Mouse (Mus musculus) spleen, postnatal 4 days (tissue): ENCODE data around the gene Gtf2f2.
"Not testable (repeated sequence)": the region's sequence is repeated elsewhere in the genome, so short reads cannot be mapped to it uniquely, and the experiment has no call there.

Experiments
- DNase-seq, 2 experiments: peaks; one replicate each; pipeline ENCODE4 v3.0.0; 2022; ENCODE audit warnings: low spot score in 2 of 2

Gene Gtf2f2

GRCm38 (mm10) chr14:75998082-75998481 lies 12.6 kb downstream of the Gtf2f2 start:
- peak in 1 of 2 experiments; percentile 21 for DNase-seq

DNA sequence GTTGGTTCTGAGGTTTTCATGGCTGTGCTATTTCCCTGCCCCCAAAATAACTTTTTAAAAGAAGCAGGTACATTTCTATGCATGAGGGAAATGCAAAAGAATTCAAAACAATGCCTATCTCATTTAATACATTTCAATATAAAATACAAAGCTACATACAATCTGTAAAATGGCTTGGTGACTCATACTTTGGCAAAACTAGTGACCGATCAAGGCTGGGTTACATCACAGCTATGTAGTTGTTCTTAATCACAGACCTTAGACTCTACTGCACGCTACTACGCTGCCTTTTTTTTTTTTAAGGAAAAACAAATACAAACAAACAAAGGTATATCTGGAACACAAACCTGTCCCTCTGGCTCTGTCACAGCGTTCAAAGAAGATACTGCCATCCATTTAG lies 18.3 kb downstream of the Gtf2f2 start:
- DNase-seq = no peak

- DNase-seq = no peak
Observed at GRCm38 (mm10) chr14:75990936-75991335, 19.7 kb downstream of the Gtf2f2 start.

- DNase-seq = no peak
Observed at GRCm38 (mm10) chr14:75989168-75989567, 21.5 kb downstream of the Gtf2f2 start.

DNA sequence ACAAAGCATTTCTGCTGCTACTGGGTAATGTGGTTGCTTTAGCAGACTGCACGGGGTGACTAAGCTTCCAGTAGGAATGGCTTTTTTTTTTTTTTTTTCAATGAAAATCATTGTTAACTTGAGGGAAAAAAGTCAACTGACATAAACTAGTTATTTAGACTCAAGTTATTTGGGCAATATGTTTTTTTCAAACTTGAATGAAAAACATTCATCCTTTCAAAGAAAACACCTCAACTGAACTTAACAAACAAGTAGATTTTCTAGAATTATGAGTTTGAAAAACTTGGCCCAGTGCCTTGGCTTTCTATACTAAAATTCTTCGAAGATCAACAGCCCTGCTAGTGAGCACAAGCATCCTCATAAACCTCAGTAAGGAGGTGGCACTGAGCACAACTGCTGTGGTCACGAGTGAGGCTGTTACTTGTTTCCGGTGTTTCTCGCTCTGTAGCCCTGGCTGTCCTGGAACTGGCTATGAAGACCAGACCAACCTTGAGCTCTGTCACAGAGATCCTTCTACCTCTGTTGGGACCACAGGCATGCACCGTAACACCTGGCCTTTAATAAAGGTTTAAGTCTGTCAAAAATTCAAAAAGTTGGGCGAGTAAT lies 23.7 kb downstream of the Gtf2f2 start:
- no peak for DNase-seq

DNA sequence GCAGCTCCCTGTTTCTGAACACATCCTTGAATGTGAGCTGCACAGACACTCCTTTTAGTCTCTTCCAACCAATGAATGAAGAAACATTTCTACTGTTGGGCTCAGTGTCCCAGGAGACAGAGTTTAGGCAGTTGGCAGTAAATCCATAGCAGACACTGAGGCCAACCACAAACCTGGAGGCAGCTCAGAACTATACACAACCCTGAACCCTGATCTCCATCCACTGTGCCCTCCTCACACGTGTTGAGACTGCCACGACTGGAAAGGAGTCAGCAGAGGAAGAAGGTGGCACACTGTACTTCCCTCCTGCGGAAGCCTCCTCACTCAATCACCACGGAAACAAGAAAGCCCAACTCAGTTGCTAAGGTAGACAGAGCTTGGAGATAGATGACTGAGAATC lies 25.6 kb downstream of the Gtf2f2 start:
- DNase-seq = no peak

- DNase-seq = no peak
Observed at GRCm38 (mm10) chr14:75983891-75984290, 26.8 kb downstream of the Gtf2f2 start.

DNA sequence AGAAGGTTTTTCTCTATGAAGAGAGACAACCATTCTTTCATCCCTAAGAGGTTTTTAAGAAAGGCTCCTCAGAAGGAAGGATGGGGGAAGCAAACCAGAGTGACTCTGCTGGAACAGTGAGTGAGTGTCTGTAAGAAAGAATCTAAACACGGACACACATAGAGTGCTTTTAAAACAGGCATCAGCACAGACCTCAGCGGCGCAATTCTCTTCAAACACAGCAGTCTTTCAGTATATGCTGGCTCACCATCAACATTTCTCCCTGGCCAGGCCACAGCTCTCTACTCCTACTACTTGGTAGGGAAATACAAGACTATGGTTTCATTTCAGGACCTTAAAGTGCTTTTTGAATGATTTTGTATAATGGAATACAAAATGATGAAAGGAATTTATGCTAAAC lies 29.4 kb downstream of the Gtf2f2 start:
- no peak for DNase-seq

DNA sequence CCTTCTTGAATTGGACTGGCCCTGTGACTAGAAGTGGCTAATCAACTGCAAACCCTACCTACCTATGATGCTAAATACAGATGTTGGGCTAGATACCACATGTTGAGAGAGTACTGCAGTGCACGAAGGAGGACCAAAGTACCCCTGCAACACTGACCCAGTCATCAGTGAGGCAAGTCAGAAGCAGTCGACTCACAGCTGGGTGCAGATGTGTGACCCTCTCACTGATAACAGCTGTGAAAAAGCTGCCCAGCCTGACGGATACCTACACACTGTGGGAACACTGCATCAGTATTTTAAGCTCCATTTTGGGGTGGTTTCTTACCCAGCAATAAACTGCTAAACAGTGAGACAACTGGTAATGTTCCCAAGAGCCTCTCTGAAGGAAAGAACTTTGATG lies 34.6 kb downstream of the Gtf2f2 start:
- no peak for DNase-seq

DNA sequence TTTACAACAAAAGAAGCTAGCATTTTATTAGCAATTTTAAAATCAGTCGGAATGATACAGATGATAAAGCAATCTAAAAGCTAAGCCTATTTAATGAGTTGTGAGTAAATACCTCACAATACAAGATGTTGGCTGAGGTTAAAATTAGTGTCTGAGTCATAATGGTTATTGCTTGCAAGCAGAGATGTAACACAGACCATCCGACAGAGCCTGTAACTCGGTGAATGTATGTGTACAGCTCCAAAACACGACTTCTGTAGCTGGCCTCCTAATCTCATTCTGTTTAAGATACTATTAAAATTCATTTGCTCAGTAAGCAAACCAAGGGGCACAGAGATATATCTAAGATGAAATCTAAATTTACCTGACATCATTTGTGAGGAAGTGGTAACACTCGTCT lies 43.4 kb downstream of the Gtf2f2 start:
- DNase-seq = no peak

DNA sequence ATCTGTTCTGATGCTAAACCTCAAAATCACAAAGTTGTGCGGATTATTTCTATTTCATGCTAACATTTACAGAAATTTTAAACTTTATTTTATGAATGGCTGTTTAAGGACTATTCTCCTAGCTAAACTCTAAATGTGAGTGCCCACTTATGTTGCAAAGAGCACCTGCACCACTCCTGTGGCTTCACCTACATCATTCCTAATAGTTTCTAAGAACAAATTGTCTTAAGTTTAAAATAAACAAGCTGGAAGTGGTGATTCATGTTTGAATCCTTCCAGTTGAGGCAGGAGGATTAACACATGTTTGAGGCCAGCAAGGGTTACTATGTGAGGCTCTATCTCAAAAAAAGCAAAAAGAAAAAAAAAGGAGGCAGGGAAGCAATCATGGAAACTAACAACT lies 46.2 kb downstream of the Gtf2f2 start:
- DNase-seq = no peak

- DNase-seq = no peak
Observed at GRCm38 (mm10) chr14:75964000-75964399, 46.7 kb downstream of the Gtf2f2 start.

DNA sequence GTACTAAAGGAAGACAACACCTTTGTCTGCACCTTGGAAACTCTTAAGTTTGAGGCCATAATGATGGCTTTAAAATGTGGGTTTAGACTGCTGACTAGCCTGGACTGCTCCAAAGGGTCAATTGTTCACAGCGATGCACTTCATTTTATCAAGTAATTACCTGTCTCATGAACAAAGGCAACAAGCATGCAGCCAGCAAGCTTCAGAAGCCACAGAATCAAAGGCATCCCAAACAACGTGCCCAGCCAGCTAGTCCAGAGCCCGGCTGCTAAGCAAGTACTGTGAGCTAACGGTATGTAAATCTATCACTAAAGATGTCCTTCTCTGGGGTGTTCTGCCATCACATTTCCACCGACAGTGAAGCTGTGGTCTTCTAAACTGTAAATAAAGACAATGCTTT lies 47.5 kb downstream of the Gtf2f2 start:
- DNase-seq = no peak

DNA sequence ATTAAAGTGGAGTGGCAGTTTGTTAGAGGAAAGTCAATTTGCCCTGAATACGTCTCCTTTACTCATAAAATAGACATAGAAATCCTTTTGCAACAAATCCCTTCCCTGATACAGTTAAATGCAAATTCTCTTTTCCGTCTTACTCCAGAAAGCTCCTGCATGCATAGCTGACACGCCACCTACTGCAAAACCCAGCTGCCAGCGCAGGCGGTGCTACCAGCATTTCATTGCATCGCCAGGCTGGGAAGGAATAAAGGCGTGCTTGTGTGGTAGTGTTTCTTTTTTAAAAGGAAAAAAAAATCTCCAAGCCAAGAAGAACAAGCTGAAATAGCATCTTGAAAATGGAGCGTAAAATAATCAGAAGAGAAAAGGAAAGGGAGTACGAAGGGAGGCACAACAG lies 48.4 kb downstream of the Gtf2f2 start:
- no peak for DNase-seq

GRCm38 (mm10) chr14:75954766-75955165 lies 55.9 kb downstream of the Gtf2f2 start, which contains the start of gene Kctd4:
Kctd4 (plus strand) TSS chr14:75955009.
- no peak for DNase-seq

DNA sequence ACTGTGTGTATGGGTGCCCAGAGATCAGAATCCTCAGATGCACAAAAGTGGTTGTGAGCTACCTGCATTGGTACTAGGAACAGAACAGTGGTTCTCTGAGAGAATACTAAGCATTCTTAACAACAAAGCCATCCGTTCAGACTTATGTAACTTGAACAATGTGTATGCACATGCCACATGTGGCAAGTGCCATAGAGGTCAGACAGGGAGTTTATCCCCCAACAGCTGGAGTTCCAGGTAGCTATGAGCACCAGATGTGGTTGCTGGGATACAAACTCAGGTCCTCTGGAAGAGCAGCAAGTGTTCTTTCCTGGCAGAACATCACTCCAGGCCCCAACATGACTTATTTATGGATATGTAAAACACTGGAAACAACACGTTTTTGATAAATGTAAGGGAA lies 57.7 kb downstream of the Gtf2f2 start:
- no peak for DNase-seq

DNA sequence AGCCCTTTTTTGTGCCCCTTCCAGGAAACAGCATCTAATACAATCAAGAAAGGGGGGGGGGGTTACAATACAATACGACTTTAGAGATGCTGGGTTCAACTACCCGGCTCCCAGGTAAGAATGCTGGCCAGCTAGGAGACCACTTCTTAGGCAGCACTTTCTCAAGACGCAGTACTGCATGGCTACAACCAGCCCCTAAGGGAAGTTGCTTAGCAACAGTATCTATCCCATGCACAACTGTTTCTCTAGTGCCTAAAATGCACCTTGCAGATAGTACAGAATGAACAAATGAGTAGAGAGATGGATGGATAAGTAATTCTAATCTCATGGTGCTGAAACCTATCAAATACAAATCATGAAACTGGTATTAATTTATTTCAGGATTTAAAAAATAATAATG lies 63.0 kb downstream of the Gtf2f2 start:
- DNase-seq = no peak

DNA sequence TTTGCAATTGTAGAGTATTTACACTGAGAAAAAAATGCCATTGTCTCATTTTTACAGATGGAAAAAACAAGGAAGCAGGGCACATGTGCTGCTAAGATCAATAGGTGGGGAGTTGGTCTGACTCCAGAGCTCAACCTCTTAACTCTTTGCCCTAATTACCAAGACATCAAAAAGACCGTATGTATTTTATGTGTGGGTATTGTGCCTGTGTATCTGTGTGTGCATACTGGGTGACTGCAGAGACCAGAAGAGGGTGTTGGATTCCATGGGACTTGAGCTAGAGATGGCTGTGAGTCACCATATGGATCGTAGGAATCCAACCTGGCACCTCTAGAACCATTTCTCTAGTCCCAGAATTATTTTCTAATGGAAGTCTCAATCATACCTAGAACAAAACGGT lies 68.3 kb downstream of the Gtf2f2 start:
- DNase-seq = no peak

GRCm38 (mm10) chr14:75941500-75941899 lies 69.2 kb downstream of the Gtf2f2 start:
- no peak for DNase-seq

GRCm38 (mm10) chr14:75937714-75938113 lies 73.0 kb downstream of the Gtf2f2 start:
- no peak for DNase-seq

- DNase-seq = peak in 1 of 2 experiments; percentile 19
Observed at GRCm38 (mm10) chr14:75934359-75934758, 76.3 kb downstream of the Gtf2f2 start.

DNA sequence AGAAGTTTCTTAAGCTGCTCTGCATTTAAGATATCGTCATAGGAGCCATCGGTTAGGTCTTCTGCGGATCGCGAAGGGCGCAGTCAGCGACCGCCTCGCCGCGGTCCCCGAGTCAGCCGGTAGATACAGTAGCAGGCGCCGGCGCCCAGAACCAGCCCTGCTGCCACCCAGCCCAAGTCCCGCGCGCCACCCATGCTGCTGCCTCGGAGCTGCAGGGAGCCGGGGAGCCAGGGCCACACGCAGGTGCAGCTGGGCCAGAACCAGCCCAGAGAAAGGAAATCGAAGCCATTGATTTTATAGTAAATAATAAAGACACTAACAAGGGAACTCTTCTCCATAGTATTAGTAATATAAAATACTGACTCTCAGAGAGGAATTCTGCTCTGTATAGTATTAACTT lies 79.4 kb downstream of the Gtf2f2 start:
- DNase-seq = no peak

DNA sequence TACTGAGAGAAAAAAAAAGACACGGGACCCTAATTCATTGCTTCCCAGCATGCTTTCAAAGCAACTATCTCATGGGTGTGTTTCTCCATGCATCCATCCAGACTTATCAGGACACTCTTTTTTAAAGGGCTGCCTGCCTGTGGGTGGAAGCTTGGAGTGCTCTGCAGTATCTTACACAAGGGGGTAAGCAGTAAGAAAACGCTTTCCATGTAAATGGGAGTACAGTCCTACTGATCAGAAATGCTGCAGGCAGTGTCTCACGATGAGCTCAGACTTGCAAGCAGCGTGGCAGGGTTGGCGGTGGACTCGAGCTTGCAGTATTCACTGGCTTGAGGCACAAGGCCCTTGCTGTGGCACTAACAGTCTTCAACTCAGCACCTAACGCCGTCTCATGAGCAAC lies 81.0 kb downstream of the Gtf2f2 start:
- DNase-seq = not testable (repeated sequence)

GRCm38 (mm10) chr14:75923314-75924052 lies 87.2 kb downstream of the Gtf2f2 start:
- DNase-seq = no peak
